Mouse (Mus musculus) liver, postnatal 0 days (tissue): ENCODE results near the gene Strip2.

ENCODE experiments used
- CTCF ChIP-seq: sonication (generic); IDR thresholded peaks from 2 replicates; pipeline ENCODE4 v1.5.1; 2016; ENCODE audit warnings: antibody characterized with exemption, low read depth
- EP300 ChIP-seq: IDR thresholded peaks from 2 replicates; pipeline ENCODE4 v1.6.1; 2016; ENCODE audit warnings: antibody characterized with exemption, low read depth, mild to moderate bottlenecking

DNA sequence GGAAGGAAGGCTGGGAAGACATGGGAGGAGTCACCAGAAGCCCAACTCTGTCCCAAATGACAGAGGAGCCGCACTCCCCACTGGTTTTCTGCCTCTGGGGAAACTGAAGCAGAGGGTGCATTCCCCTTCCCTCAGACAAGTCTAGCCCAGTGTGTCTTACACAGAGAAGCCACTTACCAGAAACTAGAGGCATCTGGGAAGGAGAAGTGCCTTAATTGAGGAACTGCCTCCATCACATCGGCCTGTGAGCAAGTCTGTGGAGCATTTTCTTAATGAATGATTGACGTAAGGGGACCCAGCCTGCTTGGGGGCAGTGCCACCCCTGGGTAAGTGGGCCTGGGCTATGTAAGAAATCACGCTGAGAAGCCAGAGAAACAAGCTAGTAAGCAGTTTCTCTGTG is 82.0 kb downstream of the Strip2 start:
- TF ChIP-seq CTCF = no peak
- no peak for TF ChIP-seq EP300
